Mouse (Mus musculus) erythroblast, embryonic 14.5 days (primary cell): ENCODE measurements around the gene Olfr1048.

Source experiments
- GATA1 ChIP-seq: IDR thresholded peaks from 2 replicates; pipeline ENCODE4 v1.6.1; 2012; ENCODE audit warnings: low read length, inconsistent platforms, mixed read lengths
- TAL1 ChIP-seq: IDR thresholded peaks from 3 replicates; pipeline ENCODE4 v1.6.1; 2012; ENCODE audit warnings: low read length, inconsistent platforms, mixed read lengths

DNA sequence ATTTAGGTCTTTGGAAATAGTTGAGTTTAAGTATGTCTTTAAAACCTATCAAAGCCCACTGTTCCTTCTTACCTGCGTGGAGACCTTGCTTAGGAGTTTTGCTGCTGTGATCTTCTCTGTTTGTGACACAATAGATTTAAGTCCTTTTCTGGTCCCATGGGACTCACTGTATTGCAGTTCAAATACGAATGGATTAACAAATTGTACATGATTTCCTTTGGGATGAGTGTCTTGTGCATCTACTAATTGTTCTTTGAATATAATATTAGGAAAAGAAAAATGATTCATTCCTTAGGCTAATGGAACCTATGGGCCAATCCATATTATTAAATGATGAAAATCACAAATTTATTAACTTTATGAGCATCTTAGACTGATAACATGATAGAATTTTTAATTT is 20.9 kb downstream of the Olfr1048 start, which contains the start of gene Olfr1046:
- TF ChIP-seq GATA1 (no peak), TAL1 (no peak)
